Mouse (Mus musculus): Measurements from ENCODE around the gene Reep6.
"Not testable (repeated sequence)": the region's sequence is repeated elsewhere in the genome, so short reads cannot be mapped to it uniquely, and the experiment has no call there.

The Reep6 gene

DNA sequence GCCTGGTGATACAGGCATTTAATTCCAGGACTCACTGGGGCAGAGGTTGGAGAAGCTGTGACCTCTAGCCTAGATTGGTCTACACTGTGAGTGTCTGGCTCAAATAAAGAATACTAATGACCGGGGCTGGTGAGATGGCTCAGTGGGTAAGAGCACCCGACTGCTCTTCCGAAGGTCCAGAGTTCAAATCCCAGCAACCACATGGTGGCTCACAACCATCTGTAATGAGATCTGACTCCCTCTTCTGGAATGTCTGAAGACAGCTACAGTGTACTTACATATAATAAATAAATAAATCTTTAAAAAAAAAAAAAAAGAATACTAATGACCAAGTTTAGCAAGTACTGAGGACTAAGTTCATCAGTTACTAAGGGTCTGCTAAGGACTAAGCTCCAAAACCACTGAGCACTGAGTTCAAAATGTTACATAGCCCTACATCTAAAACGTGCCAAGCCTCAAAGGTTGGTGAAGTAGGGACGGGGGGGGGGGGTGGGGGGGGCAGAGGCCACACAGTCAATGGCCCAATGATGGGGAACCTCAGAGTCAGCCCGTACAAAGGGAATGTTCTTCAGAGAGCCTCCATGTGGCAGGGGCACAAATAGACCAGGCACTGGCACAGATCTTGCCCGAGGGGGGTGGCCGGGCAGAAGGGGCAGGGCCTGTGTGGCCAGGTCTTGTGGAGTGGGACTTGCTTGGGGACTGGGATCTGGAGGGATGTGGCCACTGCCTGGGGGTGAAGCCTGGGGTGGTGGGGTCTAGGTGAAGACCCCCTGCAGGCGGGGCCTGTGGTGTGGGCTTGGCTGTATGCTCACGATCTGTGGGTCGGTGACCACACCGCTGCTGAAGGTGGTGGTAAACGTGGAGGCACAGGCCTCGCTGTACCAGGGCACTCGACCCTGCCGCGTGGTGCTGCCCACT lies 5.4 kb upstream of the Reep6 start:
- DNase-seq (ENCODE audit: low read depth in 2 of 2, low spot score in 2 of 2): no peak

DNA sequence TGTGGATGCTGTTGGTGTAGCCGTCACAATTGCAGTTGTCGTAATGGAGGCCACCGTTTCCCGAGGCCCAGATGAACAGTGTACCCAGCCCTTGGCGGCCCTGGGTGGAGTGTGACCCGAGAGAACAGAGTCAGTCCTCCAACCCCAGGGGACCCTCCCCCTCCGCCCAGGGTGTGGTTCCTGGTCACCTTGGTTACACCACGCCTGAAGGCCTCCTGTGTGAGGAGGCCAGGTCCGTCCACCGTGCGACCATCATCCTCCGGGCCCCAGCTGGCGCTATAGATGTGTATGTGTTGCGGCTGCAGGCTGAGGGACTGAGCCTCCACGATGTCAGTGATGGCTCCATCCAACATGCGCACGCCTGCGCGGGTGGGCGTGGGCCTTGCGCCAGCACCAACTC lies 4.7 kb upstream of the Reep6 start:
- DNase-seq (ENCODE audit: low read depth in 2 of 2, low spot score in 2 of 2): no peak

DNA sequence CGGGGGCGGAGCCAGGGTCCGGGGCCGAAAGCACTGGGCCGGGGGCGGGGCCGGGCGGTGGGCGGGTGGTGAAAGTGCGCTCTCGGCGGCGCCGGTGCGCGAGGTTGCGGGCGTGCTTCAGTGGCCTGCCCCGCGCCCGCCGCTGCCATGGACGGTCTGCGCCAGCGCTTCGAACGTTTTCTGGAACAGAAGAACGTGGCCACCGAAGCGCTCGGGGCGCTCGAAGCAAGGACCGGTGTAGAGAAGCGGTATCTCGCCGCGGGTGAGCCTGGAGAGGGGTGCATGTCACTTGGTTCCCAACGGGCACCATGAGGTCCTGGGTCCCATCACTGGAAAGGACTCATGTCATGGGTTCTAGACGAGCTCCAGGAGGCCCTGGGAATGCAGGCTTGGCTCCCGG lies 331 bp downstream of the Reep6 start:
- DNase-seq (ENCODE audit: low read depth in 2 of 2, low spot score in 2 of 2): no peak

DNA sequence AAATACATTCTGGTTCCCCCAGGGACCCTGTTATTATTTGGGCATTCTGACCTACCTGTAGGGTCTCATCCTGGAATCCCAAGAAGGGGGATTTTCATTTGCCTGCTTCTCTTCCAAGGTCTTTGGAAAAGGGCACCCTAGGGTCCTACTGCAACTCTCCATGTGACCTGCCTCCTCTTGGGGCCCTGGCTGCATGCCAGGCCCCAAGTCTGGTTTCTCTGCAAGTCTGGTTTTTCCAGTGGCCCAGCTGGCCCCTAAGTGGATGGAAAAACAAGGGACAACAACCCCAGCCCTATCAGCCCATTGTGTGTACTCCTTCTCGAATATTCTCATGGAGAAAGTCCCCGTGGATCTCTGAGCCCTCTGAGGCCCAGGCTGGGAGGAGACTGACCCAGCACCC lies 1.1 kb downstream of the Reep6 start:
- no peak for DNase-seq (ENCODE audit: low read depth in 2 of 2, low spot score in 2 of 2)

DNA sequence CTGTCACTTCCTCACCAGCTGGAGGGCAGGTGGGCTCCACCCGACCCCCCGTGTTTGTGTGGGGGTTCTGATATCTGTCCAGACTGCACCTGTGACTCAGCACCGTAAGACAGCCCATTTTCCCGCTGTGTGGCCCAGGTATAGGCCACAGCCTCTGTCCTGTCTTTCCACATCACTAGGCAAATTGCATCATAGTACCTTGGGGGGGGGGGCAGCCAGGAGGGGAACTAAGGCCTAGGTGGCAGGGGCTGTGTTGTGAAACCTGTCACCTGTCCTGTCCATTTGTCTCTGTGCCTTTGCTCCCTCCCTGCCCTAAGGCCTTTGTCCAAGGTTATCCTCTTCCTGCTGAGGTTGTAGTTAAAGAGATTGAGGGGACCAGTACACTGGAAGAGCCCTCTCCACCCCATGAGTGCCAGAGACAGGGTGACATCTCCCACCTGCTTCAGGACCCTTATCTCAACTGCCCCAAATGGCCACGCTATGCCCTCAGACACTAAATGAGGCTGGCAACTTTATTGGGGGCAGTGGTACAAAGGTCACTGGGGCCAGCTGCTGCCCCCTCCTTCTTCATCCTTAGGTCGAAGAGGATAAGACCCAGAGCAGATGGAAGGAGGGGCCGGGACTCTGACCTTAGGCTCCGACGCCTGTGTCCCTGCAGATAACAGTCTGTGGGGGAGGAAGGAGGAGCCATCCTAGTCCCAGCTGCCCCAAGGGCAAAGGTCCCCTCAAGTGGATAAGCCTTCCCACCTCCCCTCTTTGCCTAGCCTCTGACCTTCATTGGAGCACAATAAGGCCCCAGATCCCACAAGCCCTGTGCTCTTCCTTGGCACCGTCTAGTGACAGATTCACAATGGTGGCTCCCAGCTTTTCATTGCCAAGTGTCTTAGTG lies 2.1 kb downstream of the Reep6 start:
- DNase-seq (ENCODE audit: low read depth in 2 of 2, low spot score in 2 of 2): no peak

DNA sequence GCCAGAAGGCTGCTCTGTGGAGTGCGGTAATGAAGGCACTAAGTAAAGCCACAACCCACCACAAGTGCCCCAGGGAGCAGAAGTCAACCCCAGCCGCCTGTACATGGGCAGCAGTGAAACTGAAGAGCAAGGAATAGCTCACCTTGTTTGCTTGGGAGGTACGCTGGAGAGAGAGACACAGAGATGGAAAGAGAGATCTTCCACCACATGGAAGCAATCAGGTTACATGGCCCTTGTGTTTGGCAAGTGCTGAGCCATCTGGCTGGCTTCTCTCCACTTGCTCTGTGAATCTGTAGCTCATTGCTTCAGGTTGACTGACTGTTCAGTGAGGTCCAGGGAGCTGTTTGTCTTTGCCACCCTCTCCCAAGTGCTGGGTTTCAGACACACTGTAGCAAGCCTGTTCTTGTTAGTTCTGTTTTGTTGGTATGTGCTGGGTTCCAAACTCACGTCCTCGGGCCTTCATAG lies 2.8 kb downstream of the Reep6 start:
- DNase-seq (ENCODE audit: low read depth in 2 of 2, low spot score in 2 of 2): no peak

DNA sequence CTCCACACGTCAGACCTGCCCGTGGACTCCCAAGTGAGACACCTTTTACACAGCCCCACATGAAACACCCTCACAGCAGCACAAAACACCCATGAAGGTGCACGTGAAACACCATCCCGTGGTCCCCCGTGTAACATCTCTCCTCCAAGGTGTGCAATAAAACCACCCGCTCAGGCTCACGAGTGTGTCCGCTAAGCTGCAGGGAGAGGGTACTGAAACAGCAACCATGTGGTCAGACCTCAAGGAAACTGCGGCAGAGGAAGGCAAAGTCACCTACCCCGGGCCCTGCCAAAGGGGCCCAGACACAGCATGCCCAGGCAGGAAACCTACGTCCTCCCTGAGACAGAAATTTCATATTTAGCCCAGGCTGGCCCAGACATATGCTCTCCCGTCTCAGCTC lies 6.5 kb downstream of the Reep6 start:
- DNase-seq (ENCODE audit: low read depth in 2 of 2, low spot score in 2 of 2): no peak

DNA sequence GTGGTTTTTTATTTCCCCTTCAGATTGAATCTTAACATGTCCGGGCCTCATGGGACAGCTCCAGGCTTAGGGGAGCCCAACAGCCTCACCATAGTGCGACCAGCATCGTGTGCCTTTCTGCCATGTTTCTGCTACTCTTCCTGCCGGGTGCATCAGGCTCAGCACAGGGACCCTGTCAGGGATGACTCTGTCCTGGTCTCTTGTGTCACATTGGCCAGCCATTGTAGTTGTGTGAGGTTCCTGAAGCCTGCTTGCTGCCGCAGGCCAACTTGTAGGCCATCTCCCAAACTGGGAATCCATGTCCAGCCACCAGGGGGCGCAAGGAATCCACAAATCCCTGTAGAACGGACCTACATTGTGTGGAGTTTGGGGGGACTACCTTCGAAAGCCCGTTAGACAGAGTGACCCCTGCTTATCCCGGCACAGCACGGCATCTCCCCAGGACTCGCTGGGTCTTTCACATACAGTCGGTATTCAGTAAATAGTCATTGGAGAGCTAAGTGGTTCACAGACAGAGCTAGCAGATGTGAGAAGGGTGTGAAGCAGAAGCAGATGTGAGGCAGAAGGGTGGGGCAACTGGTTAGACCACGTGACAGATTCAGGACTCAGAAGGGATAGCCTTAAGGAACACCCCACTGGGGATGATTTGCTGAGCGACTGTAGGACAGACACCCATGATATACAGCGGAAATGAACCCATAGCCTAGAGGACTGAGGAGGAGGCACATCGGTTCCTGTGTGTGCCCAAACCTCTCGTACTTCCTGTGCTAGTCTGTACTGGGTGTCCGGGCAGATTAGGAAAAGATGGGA lies 10.4 kb downstream of the Reep6 start:
- DNase-seq (ENCODE audit: low read depth in 2 of 2, low spot score in 2 of 2): peak; percentile 76 to 80

DNA sequence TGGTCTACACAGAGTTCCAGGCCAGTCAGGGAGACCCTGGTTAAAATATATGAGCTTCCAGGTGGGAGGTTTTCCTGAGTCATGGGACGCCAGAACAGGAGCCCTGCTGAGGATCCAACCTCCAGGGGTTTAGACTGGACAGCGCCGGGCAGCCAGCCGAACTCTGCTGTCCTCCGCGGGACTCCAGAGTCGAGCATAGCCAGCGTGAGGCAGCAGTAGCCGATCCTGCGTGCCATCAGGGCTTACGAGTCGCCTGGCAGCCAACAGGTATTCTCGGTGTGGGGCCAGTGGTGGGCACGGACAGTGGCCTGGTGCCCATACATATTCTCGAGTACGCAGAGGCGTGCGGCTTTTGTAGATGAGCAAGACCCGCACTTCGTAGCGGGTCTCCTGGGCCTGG lies 11.3 kb downstream of the Reep6 start:
- no peak for DNase-seq (ENCODE audit: low read depth in 2 of 2, low spot score in 2 of 2)

DNA sequence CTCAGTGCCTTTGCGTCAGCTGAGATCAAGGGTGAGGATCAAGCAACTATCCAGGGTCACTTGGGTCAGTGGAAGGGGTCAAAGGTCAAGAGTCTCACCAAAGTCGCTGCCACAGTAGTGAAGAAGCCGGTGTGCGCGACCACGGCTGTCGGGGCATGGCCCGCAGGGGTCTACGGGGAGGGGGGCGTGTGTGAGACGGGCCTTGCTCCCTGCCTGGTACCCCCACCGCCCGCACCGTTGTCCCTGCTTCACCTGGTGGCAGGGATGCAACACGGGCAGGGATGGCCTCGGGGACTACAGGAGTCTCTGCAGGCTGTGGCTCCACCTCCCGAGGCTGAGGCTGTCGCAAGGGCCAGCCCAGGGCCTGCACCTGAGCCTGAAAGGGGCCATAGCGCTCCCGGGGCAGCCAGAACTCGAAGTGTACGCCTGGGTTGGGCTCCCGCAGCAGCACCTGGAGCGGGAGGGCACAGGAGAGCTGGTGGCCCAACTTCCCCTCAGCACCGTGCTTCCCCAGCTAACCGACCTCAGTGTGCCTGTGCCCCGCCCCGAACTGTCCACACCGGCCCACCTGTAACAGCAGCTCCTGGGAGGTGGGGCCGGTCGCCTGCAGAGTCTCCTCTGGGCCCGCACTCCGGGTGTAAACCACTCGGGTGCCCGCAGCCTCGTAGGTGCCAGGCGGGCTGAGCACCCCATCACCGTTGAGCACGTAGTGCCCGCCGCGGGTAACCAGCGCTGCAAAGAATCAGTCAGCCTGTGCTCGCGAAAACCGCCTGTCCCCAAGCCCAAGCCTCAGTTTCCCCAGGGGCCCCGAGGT lies 11.9 kb downstream of the Reep6 start:
- no peak for DNase-seq (ENCODE audit: low read depth in 2 of 2, low spot score in 2 of 2)

DNA sequence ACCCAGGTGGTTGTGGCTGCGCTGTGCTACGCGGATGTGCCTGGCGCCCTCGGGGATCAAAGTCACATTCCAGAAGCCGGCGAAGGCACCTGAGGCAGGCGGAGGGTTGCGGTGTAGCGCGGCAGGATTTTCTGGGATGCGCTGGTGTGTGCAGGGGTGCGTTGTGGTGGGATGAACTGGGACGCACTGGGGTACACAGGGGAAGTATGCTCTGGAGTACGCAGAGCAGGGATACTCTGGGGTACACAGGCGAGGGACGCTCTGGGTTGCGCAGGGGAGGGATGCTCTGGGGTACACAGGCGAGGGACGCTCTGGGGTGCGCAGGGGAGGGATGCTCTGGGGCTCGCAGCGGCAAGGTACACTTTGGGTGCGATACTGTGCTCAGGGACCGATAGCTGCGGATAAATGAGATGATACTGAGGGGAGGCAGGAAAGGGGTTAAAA lies 12.6 kb downstream of the Reep6 start:
- no peak for DNase-seq (ENCODE audit: low read depth in 2 of 2, low spot score in 2 of 2)

DNA sequence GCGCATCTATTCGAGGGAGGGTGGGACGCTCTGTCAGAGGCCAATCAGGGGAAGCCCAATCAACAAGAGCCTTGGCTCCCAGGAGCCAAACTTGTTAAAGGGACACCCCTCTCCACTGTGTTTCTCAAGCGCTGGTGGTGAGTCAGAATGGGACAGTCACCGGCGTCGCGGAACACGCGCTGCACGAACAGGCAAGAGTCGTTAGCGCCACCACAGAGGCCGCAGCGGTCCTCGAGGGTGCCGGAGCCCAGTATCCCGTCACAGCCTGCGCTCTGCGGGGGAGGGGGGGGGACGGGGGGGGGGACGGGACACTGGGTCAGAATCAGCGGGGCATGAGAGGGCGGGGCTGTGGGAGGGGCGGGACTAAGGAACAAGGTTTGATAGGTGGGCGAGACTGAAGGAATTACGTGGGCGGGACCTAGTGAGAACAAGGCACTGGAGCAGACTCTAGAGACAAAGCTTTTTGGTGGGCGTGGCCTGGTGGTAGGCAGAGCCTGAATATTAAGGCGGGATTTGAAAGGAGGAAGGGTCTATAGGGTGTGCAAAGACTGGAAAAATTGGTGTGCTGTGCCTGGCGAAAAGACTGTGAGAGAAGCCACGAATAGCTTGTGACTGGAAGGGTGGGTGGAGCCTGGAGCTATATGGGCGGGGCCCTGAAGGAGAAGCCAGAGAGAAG lies 13.1 kb downstream of the Reep6 start:
- no peak for DNase-seq (ENCODE audit: low read depth in 2 of 2, low spot score in 2 of 2)

DNA sequence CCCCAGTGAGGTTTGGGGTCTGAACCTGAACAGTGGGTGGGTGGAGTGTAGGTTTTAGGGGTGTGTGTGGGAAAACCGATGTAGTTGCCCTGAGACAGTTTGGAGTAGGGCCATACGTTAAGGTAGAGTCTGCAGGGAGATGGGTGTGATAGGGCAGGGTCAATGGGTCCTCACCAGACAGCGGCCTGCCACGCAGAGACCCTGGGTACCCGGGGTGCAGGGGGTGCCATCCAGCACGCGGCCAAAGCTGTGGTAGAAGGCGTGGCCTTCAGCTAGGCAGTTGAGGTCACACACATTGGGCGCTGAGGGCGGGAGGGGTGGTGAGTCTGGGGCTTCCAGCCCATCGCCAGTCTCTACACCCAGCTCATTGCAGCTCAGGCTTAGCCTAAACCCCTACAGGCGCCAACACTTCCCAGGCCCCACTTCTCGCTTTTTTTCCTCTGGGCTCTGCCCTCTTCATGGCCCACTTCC lies 13.7 kb downstream of the Reep6 start:
- DNase-seq (ENCODE audit: low read depth in 2 of 2, low spot score in 2 of 2): no peak

DNA sequence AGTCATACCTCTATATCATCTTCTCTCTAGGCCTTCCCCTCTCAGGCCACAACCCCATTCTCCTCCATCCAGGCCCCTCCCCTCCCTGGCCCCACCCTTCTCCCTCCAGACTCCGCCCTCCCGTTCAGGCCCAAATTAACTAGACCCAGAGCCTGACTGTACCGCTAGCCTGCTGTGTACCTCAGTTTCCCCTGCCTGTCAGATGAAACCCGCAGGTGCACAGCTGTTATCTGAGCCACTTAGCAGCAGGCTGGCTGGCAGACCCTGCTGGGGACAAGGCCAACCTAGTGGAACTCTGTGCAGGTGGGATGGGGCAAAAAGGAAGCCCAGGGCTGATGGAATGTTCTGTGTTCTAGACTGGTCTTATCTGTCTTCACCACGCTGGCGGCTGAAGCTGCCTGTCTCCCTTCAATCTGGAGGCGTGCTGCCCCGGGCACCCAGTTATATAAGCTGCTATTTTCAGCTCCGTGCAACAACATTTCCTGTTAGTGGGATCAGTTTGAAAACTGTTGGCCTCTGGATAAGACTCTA lies 14.4 kb downstream of the Reep6 start:
- no peak for DNase-seq (ENCODE audit: low read depth in 2 of 2, low spot score in 2 of 2)

DNA sequence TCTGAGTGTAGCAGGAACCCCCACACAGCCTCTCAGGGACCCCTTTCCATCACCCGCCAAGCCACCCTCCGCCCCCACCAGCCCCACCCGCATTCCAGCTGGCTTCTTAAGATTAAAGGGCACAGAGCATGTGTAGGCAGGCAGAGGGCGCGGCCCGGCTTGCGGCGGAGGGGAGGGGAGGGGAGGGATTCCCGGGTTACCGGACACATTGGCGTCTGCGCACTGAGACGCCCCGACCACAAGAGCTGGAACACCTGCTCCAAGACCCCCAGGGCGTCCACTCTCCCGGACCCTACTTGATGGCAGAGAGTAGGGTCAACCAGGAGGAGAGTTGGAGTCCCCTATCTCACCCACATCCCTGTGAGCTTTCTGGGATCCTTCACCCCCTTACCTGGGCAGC lies 15.4 kb downstream of the Reep6 start:
- DNase-seq (ENCODE audit: low read depth in 2 of 2, low spot score in 2 of 2): no peak

DNA sequence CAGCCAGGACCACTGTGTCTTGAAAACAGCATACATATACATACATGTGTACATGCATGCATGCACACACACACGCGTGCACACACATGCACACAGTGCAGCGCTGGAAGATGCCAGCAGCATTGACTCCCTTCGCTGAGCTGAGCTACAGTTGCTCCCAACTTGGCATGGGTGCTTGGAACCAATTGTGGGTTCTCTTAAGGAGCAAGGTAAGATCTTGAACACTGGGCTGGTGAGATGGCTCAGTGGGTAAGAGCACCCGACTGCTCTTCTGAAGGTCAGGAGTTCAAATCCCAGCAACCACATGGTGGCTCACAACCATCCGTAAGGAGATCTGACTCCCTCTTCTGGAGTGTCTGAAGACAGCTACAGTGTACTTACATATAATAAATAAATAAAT lies 16.2 kb downstream of the Reep6 start:
- DNase-seq (ENCODE audit: low read depth in 2 of 2, low spot score in 2 of 2): not testable (repeated sequence)

DNA sequence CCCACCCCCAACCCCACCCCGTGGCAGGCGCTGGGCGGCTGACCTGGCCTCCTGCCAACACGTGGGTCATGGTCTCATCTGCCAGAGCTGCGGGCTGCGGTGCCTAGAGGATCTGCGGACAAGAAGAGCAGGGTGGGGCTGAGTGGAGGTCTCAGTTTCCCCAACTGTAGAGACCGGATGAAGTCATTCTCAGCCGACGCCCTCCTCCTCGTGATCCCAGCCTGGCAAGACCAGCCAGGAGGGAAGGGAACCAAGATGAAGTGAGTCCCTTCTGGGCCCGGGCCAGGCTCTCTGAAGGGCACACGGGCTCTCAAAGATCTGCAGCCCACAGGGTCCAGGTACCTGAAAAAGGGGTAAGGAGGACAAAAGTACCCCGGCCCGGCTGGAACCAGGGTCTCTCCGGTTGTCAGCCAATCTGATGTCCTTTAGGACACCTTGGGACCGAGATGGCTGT lies 17.8 kb downstream of the Reep6 start:
- DNase-seq (ENCODE audit: low read depth in 2 of 2, low spot score in 2 of 2): no peak

DNA sequence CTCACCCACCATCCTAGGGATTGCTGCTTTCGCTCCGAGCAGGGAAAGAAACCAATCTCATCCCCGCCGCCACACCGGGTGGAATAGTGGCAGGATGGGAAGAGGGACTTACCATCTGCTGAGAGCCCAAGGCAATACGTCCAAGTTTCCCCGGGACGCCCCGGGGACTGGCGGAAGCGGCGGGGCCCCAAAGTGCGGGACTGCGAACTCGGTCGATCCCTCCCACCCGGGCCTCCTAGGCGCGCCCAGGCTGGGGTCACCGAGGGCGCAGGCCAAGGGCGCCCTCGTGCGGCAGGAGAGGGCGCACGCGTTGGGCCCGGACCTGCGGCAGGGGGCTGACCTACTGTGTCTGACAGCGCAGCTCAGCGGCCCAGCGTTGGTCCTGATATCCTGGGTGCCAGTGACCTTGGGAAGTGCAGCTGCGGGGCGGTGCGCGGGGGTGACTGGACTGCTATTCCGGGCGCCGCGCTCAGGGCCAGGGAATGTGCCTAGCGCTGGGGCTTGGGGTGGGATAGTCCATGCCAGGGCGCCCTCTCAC lies 18.6 kb downstream of the Reep6 start, which contains the start of gene Adamtsl5:
Adamtsl5 (minus strand) TSS at position 169 of the 538 bp plus-strand sequence.
- peak; percentile 54 to 63 for DNase-seq (ENCODE audit: low read depth in 2 of 2, low spot score in 2 of 2)

DNA sequence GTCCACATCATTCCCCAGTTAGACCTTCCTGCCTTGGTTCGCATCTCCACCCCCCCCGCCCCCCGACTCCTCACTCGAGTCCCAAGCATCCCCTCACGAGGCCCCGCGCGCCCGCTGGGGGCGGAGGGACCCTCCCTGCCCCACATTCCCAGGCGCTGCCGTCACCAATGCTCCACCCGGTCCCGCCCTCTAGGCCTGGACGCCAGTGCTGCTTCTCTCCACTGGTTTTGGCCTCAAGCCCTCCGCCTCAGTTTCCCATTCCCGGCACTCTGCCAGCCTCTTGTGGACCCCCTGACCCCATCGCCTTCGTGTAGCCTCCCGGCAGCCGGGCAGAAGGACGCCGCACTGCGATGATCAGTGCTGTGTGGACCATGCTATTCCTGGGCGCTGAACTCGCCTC lies 19.2 kb downstream of the Reep6 start:
- DNase-seq (ENCODE audit: low read depth in 2 of 2, low spot score in 2 of 2): no peak

All from CD8-positive naive resting alpha-beta T cell, adult 2 months (primary cell).